Mouse (Mus musculus): Measurements from ENCODE around the gene Fcor. TPM values are rescaled to one million over a fixed set of nuclear protein-coding genes. Genes with fewer than 3 reads are reported as not detected.

The Fcor gene
- polyA plus RNA-seq, 1 experiment = 0.95 TPM

DNA sequence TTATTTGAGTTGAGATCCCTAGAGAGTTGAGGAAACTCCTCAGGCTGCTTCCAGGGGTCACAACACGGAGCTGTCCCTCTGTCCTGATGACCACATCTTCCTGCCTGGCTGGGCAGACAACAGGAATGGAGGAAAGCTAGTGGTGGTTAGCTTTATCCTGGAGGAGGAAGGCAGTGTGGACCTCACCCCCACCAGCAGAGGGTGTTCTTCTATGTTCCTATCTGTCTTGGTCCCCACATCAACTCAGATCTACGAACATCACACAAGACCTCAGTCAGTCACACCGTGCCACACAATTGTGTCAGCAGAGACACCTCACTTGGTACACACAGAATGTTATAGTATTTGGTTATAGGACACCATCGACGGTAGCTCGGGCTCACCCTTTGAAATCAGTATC is 15.4 kb upstream of the Fcor start:
- H3K79me3 ChIP-seq (ENCODE audit: low read depth) = no peaks in the 10 kb centered on the region
- H3K4me3 ChIP-seq (ENCODE audit: insufficient read depth, poor library complexity, severe bottlenecking) = no peak overlapping the region
- H3K27me3 ChIP-seq (ENCODE audit: control insufficient read depth, insufficient read depth, insufficient read length) = peaks cover 15% of the 10 kb centered on the region
- TF ChIP-seq CTCF (IDR thresholded peaks at IDR 0.05; ENCODE audit: control insufficient read depth, insufficient read depth, insufficient read length) (no peak), CEBPB (IDR thresholded peaks at IDR 0.05; ENCODE audit: low read depth) (no peak)
- H3K36me3 ChIP-seq (ENCODE audit: control insufficient read depth, insufficient read depth) = no peaks in the 10 kb centered on the region
- no peak overlapping the region for H3ac ChIP-seq (ENCODE audit: control insufficient read depth, insufficient read length, low read depth)
- no peaks in the 10 kb centered on the region for H3K79me2 ChIP-seq (ENCODE audit: control insufficient read depth, insufficient read depth)

- H3K79me3 ChIP-seq (ENCODE audit: low read depth) = no peaks in the 10 kb centered on the region
- peaks cover 2% of the 10 kb centered on the region for H3K79me2 ChIP-seq (ENCODE audit: control insufficient read depth, insufficient read depth)
- no peak overlapping the region for H3ac ChIP-seq (ENCODE audit: control insufficient read depth, insufficient read length, low read depth)
- H3K36me3 ChIP-seq (ENCODE audit: control insufficient read depth, insufficient read depth) = peaks cover 10% of the 10 kb centered on the region
- TF ChIP-seq CTCF (IDR thresholded peaks at IDR 0.05; ENCODE audit: control insufficient read depth, insufficient read depth, insufficient read length) = no peak
- TF ChIP-seq MYOG (IDR thresholded peaks at IDR 0.05; ENCODE audit: control insufficient read depth, extremely low read depth, insufficient read length) = no peak
- no peak for TF ChIP-seq MAX (IDR thresholded peaks at IDR 0.05)
- no peak for TF ChIP-seq USF1 (IDR thresholded peaks at IDR 0.05; ENCODE audit: low read depth)
- TF ChIP-seq MYOD1 (IDR thresholded peaks at IDR 0.05; ENCODE audit: control insufficient read depth, insufficient read length, low read depth) = no peak
- no peak for TF ChIP-seq FOSL1 (IDR thresholded peaks at IDR 0.05; ENCODE audit: insufficient read depth, low read length, poor library complexity, severe bottlenecking)
- no peak for TF ChIP-seq CEBPB (IDR thresholded peaks at IDR 0.05; ENCODE audit: low read depth)
- no peak overlapping the region for H3K4me3 ChIP-seq (ENCODE audit: insufficient read depth, poor library complexity, severe bottlenecking)
- peaks cover 15% of the 10 kb centered on the region for H3K27me3 ChIP-seq (ENCODE audit: control insufficient read depth, insufficient read depth, insufficient read length)
Observed at GRCm38 (mm10) chr8:3685422-3685821, 13.3 kb upstream of the Fcor start.

GRCm38 (mm10) chr8:3684530-3684929 is 12.4 kb upstream of the Fcor start:
- H3K4me3 ChIP-seq (ENCODE audit: insufficient read depth, poor library complexity, severe bottlenecking) = no peak overlapping the region
- H3ac ChIP-seq (ENCODE audit: control insufficient read depth, insufficient read length, low read depth) = no peak overlapping the region
- TF ChIP-seq USF1 (IDR thresholded peaks at IDR 0.05; ENCODE audit: low read depth) = no peak
- peaks cover 11% of the 10 kb centered on the region for H3K79me2 ChIP-seq (ENCODE audit: control insufficient read depth, insufficient read depth)
- H3K36me3 ChIP-seq (ENCODE audit: control insufficient read depth, insufficient read depth) = peaks cover 19% of the 10 kb centered on the region
- H3K27me3 ChIP-seq (ENCODE audit: control insufficient read depth, insufficient read depth, insufficient read length) = peaks cover 9% of the 10 kb centered on the region
- H3K79me3 ChIP-seq (ENCODE audit: low read depth) = no peaks in the 10 kb centered on the region

DNA sequence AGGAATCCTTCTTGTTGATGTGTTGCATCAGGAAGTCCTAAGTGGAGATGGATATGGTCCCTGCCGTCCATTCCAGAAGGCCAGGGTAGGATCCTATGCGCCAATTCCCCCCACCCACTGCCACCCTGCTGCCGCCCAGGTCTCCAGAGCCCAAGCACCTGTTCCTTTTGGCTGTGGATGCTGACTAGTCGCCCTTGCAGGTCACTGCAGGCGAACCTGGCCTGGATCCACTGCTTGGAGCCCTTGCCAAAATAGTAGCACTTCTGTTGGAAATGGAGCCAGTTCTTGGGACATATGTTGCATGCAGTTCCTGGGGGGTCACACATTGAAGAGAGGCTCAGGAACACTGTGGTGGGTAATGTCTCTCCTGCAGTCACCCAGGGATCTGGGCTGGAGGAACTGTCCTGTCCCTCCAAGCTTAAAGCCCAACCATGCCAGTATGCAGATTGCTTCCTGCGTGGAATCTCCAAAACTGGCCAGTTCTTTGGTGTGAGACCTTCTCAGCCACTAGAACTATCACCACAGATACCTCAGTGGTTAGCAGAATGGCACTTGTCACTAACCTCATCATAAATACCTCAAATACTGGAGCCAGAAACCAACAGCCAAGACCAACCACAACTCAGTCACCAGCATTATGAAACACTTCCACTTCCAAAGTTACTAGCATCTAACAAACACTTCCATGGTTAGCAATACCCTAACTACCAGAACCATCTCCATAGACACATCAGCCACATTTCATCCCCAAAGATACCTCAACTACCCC is 11.4 kb upstream of the Fcor start:
- Histone ChIP-seq H3K36me3 (ENCODE audit: control insufficient read depth, insufficient read depth) (peaks cover 29% of the 10 kb centered on the region), H3ac (ENCODE audit: control insufficient read depth, insufficient read length, low read depth) (no peak overlapping the region), H3K79me3 (ENCODE audit: low read depth) (peaks cover 5% of the 10 kb centered on the region), H3K27me3 (ENCODE audit: control insufficient read depth, insufficient read depth, insufficient read length) (peaks cover 3% of the 10 kb centered on the region), H3K4me3 (ENCODE audit: insufficient read depth, poor library complexity, severe bottlenecking) (no peak overlapping the region), H3K79me2 (ENCODE audit: control insufficient read depth, insufficient read depth) (peaks cover 21% of the 10 kb centered on the region)
- no peak for TF ChIP-seq CTCF (IDR thresholded peaks at IDR 0.05; ENCODE audit: control insufficient read depth, insufficient read depth, insufficient read length)
- no peak for TF ChIP-seq CEBPB (IDR thresholded peaks at IDR 0.05; ENCODE audit: low read depth)
- TF ChIP-seq USF1 (IDR thresholded peaks at IDR 0.05; ENCODE audit: low read depth) = no peak
- no peak for TF ChIP-seq MYOG (IDR thresholded peaks at IDR 0.05; ENCODE audit: control insufficient read depth, extremely low read depth, insufficient read length)
- TF ChIP-seq MAX (IDR thresholded peaks at IDR 0.05) = no peak
- TF ChIP-seq MYOD1 (IDR thresholded peaks at IDR 0.05; ENCODE audit: control insufficient read depth, insufficient read length, low read depth) = no peak
- TF ChIP-seq FOSL1 (IDR thresholded peaks at IDR 0.05; ENCODE audit: insufficient read depth, low read length, poor library complexity, severe bottlenecking) = no peak

- no peak for TF ChIP-seq CEBPB (IDR thresholded peaks at IDR 0.05; ENCODE audit: low read depth)
- no peak for TF ChIP-seq USF1 (IDR thresholded peaks at IDR 0.05; ENCODE audit: low read depth)
- no peak for TF ChIP-seq MAX (IDR thresholded peaks at IDR 0.05)
- no peak for TF ChIP-seq CTCF (IDR thresholded peaks at IDR 0.05; ENCODE audit: control insufficient read depth, insufficient read depth, insufficient read length)
- no peak for TF ChIP-seq MYOD1 (IDR thresholded peaks at IDR 0.05; ENCODE audit: control insufficient read depth, insufficient read length, low read depth)
- no peak for TF ChIP-seq MYOG (IDR thresholded peaks at IDR 0.05; ENCODE audit: control insufficient read depth, extremely low read depth, insufficient read length)
- no peak for TF ChIP-seq FOSL1 (IDR thresholded peaks at IDR 0.05; ENCODE audit: insufficient read depth, low read length, poor library complexity, severe bottlenecking)
- H3K27me3 ChIP-seq (ENCODE audit: control insufficient read depth, insufficient read depth, insufficient read length) = peaks cover 3% of the 10 kb centered on the region
- no peak overlapping the region for H3ac ChIP-seq (ENCODE audit: control insufficient read depth, insufficient read length, low read depth)
- H3K36me3 ChIP-seq (ENCODE audit: control insufficient read depth, insufficient read depth) = peaks cover 29% of the 10 kb centered on the region
- no peak overlapping the region for H3K4me3 ChIP-seq (ENCODE audit: insufficient read depth, poor library complexity, severe bottlenecking)
- H3K79me3 ChIP-seq (ENCODE audit: low read depth) = peaks cover 16% of the 10 kb centered on the region
- peaks cover 32% of the 10 kb centered on the region for H3K79me2 ChIP-seq (ENCODE audit: control insufficient read depth, insufficient read depth)
Observed at GRCm38 (mm10) chr8:3682435-3682834, 10.3 kb upstream of the Fcor start.

DNA sequence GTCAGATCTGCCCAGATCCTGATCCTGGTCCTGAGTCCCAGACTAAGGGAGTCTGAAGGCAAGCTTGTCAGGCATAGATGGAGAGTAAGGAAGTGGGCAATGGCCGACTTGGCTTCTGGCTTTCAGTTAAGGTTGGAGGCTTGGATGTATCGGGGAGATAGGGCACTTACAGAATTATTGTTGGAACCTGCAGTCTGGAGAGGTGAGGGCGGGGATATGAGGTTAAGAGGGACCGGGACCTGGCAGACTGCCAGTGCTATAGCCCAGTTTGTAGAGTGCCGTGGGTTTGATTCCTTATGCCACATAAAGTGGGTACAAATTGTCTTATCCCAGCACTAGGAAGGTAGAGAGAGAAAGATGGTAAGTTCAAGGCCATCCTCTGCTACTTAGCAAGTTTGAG is 7.5 kb upstream of the Fcor start:
- H3ac ChIP-seq (ENCODE audit: control insufficient read depth, insufficient read length, low read depth) = no peak overlapping the region
- TF ChIP-seq CEBPB (IDR thresholded peaks at IDR 0.05; ENCODE audit: low read depth) (no peak), MYOD1 (IDR thresholded peaks at IDR 0.05; ENCODE audit: control insufficient read depth, insufficient read length, low read depth) (no peak), FOSL1 (IDR thresholded peaks at IDR 0.05; ENCODE audit: insufficient read depth, low read length, poor library complexity, severe bottlenecking) (no peak), MAX (IDR thresholded peaks at IDR 0.05) (no peak), USF1 (IDR thresholded peaks at IDR 0.05; ENCODE audit: low read depth) (no peak), CTCF (IDR thresholded peaks at IDR 0.05; ENCODE audit: control insufficient read depth, insufficient read depth, insufficient read length) (no peak), MYOG (IDR thresholded peaks at IDR 0.05; ENCODE audit: control insufficient read depth, extremely low read depth, insufficient read length) (no peak)
- H3K4me3 ChIP-seq (ENCODE audit: insufficient read depth, poor library complexity, severe bottlenecking) = no peak overlapping the region
- peaks cover 44% of the 10 kb centered on the region for H3K79me2 ChIP-seq (ENCODE audit: control insufficient read depth, insufficient read depth)
- no peaks in the 10 kb centered on the region for H3K27me3 ChIP-seq (ENCODE audit: control insufficient read depth, insufficient read depth, insufficient read length)
- H3K79me3 ChIP-seq (ENCODE audit: low read depth) = peaks cover 26% of the 10 kb centered on the region
- peaks cover 29% of the 10 kb centered on the region for H3K36me3 ChIP-seq (ENCODE audit: control insufficient read depth, insufficient read depth)
